Mouse (Mus musculus): ENCODE results near the gene Olfr91. TPM values are rescaled to one million over a fixed set of nuclear protein-coding genes. Genes with fewer than 3 reads are reported as not detected.

The Olfr91 gene
- polyA plus RNA-seq, 1 experiment: not detected

GRCm38 (mm10) chr17:37075181-37075580 is 22.9 kb downstream of the Olfr91 start:
- Histone ChIP-seq H3ac (ENCODE audit: control insufficient read depth, insufficient read length) (no peak overlapping the region), H3K4me3 (no peak overlapping the region), H3K36me3 (ENCODE audit: control insufficient read depth, insufficient read depth) (peaks cover 4% of the 10 kb centered on the region), H3K4me2 (ENCODE audit: low read depth) (no peak overlapping the region), H3K79me2 (ENCODE audit: control insufficient read depth, insufficient read depth) (no peaks in the 10 kb centered on the region), H3K27me3 (ENCODE audit: control insufficient read depth, insufficient read depth, insufficient read length) (no peaks in the 10 kb centered on the region)
- no peak for TF ChIP-seq POLR2A (IDR thresholded peaks at IDR 0.05; ENCODE audit: insufficient read length, low read depth)
- TF ChIP-seq TCF12 (IDR thresholded peaks at IDR 0.05; ENCODE audit: insufficient read depth, poor library complexity, severe bottlenecking): no peak
- TF ChIP-seq TCF3 (IDR thresholded peaks at IDR 0.05; ENCODE audit: insufficient read length, low read depth): no peak
- TF ChIP-seq MAX (IDR thresholded peaks at IDR 0.05; ENCODE audit: low read depth): no peak
- TF ChIP-seq POLR2AphosphoS2 (IDR thresholded peaks at IDR 0.05; ENCODE audit: insufficient read length, low read depth): no peak
- TF ChIP-seq CEBPB (IDR thresholded peaks at IDR 0.05; ENCODE audit: insufficient read depth, poor library complexity, severe bottlenecking): no peak
- no peak for TF ChIP-seq MYOG (IDR thresholded peaks at IDR 0.05; ENCODE audit: control insufficient read depth in 1 of 3, insufficient read depth in 1 of 3, insufficient read length in 2 of 3, low read depth in 2 of 3)
- no peak for TF ChIP-seq USF1 (IDR thresholded peaks at IDR 0.05; ENCODE audit: low read depth)
- TF ChIP-seq SRF (IDR thresholded peaks at IDR 0.05; ENCODE audit: control insufficient read depth, insufficient read length, low read depth): no peak

DNA sequence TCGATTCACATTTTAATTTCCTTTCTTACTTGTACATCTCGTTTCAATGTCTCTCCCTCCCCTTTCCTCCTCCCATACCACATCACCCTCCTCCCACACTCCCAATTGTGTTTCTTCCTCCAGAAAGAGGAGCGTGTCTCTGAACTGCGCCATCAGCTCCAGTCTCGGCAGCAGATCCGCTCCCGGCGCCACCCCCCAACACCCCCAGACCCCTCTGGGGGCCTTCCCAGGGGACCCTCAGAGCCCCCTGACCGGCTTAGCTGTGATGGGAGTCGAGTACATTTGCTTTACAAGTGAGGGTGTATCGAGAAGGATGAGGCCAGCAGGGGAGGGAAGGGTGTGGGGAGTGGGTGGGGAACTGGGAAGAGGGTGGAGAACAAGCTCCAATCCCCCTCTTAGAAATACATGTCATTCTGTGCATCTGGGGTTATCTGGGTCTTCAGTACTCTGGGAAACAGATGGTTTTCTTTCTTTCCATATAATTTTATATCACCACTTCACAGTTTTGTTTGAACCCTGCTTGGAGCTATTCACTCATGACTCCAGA is 25.3 kb downstream of the Olfr91 start:
- Histone ChIP-seq H3K36me3 (ENCODE audit: control insufficient read depth, insufficient read depth) (peaks cover 4% of the 10 kb centered on the region), H3K4me2 (ENCODE audit: low read depth) (no peak overlapping the region), H3K27me3 (ENCODE audit: control insufficient read depth, insufficient read depth, insufficient read length) (no peaks in the 10 kb centered on the region), H3ac (ENCODE audit: control insufficient read depth, insufficient read length) (no peak overlapping the region), H3K4me3 (no peak overlapping the region), H3K79me2 (ENCODE audit: control insufficient read depth, insufficient read depth) (no peaks in the 10 kb centered on the region)
- TF ChIP-seq USF1 (IDR thresholded peaks at IDR 0.05; ENCODE audit: low read depth) (no peak), POLR2A (IDR thresholded peaks at IDR 0.05; ENCODE audit: insufficient read length, low read depth) (no peak), E2F4 (IDR thresholded peaks at IDR 0.05; ENCODE audit: insufficient read depth) (no peak), TCF12 (IDR thresholded peaks at IDR 0.05; ENCODE audit: insufficient read depth, poor library complexity, severe bottlenecking) (no peak), MAX (IDR thresholded peaks at IDR 0.05; ENCODE audit: low read depth) (no peak), CEBPB (IDR thresholded peaks at IDR 0.05; ENCODE audit: insufficient read depth, poor library complexity, severe bottlenecking) (no peak), MYOD1 (IDR thresholded peaks at IDR 0.05; ENCODE audit: control insufficient read depth in 1 of 3, insufficient read length in 2 of 3, low read depth in 2 of 3) (no peak), SRF (IDR thresholded peaks at IDR 0.05; ENCODE audit: control insufficient read depth, insufficient read length, low read depth) (no peak), POLR2AphosphoS2 (IDR thresholded peaks at IDR 0.05; ENCODE audit: insufficient read length, low read depth) (no peak), MYOG (IDR thresholded peaks at IDR 0.05; ENCODE audit: control insufficient read depth in 1 of 3, insufficient read depth in 1 of 3, insufficient read length in 2 of 3, low read depth in 2 of 3) (no peak), TCF3 (IDR thresholded peaks at IDR 0.05; ENCODE audit: insufficient read length, low read depth) (no peak), REST (IDR thresholded peaks at IDR 0.05; ENCODE audit: insufficient read depth, insufficient read length) (no peak)

DNA sequence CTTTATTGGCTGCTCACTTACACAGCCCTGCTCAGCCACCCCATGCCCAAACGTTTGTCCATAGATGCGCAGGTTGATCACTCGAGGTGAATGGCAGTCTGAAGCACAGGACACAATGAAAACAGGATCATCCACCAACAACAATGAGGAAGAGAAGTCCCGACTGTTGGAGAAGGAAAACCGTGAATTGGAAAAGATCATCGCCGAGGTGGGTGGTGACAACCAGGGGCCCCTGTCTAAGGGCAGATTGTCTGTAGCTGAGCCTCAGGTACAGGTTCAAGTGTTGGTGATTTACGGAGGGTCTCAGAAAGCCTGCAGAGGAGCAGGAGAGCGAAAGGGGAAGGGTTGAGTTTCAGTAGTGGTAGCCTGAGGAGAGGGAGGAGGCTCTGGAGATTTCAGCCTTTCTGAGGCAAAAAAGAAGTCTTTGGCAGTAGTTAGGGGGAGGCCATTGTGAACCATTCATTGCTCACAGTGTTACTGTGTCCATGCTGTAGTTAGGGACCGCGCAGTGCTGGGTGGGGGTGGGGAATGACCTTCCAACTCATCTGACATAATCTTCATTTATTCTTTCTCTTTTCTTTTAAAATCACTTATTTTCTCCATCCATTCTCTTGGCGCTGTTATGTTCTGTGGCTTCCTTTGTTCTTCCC is 25.9 kb downstream of the Olfr91 start:
- Histone ChIP-seq H3K36me3 (ENCODE audit: control insufficient read depth, insufficient read depth) (peaks cover 4% of the 10 kb centered on the region), H3K4me3 (no peak overlapping the region), H3ac (ENCODE audit: control insufficient read depth, insufficient read length) (no peak overlapping the region), H3K4me2 (ENCODE audit: low read depth) (no peak overlapping the region), H3K79me2 (ENCODE audit: control insufficient read depth, insufficient read depth) (no peaks in the 10 kb centered on the region), H3K27me3 (ENCODE audit: control insufficient read depth, insufficient read depth, insufficient read length) (no peaks in the 10 kb centered on the region)
- TF ChIP-seq POLR2AphosphoS2 (IDR thresholded peaks at IDR 0.05; ENCODE audit: insufficient read length, low read depth): no peak
- TF ChIP-seq MYOG (IDR thresholded peaks at IDR 0.05; ENCODE audit: control insufficient read depth in 1 of 3, insufficient read depth in 1 of 3, insufficient read length in 2 of 3, low read depth in 2 of 3): no peak
- TF ChIP-seq POLR2A (IDR thresholded peaks at IDR 0.05; ENCODE audit: insufficient read length, low read depth): no peak
- TF ChIP-seq TCF12 (IDR thresholded peaks at IDR 0.05; ENCODE audit: insufficient read depth, poor library complexity, severe bottlenecking): no peak
- no peak for TF ChIP-seq E2F4 (IDR thresholded peaks at IDR 0.05; ENCODE audit: insufficient read depth)
- TF ChIP-seq TCF3 (IDR thresholded peaks at IDR 0.05; ENCODE audit: insufficient read length, low read depth): no peak
- no peak for TF ChIP-seq MAX (IDR thresholded peaks at IDR 0.05; ENCODE audit: low read depth)
- TF ChIP-seq MYOD1 (IDR thresholded peaks at IDR 0.05; ENCODE audit: control insufficient read depth in 1 of 3, insufficient read length in 2 of 3, low read depth in 2 of 3): no peak

DNA sequence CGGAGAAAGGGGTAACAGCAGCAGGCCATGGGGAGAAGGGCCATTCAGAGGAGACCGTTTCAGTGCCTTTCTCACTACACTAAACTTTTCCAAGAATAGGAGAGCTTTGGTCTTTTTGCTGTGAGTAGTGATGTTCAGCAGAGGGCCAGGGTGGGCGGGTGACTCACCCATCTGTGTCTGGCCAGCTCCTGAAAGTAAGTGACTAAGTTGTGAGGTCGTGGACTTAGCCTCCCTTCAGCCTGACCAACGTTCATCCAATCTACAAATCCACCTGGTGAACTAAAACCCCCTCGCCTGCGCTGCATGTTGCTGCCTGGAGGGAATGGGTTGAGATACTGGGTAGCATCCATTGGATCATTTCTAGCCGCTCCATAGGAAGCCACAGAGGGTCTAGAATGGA is 28.0 kb downstream of the Olfr91 start:
- Histone ChIP-seq H3K4me2 (ENCODE audit: low read depth) (no peak overlapping the region), H3K36me3 (ENCODE audit: control insufficient read depth, insufficient read depth) (peaks cover 6% of the 10 kb centered on the region), H3K79me2 (ENCODE audit: control insufficient read depth, insufficient read depth) (no peaks in the 10 kb centered on the region), H3K4me3 (no peak overlapping the region), H3ac (ENCODE audit: control insufficient read depth, insufficient read length) (no peak overlapping the region), H3K27me3 (ENCODE audit: control insufficient read depth, insufficient read depth, insufficient read length) (no peaks in the 10 kb centered on the region)
- TF ChIP-seq MAX (IDR thresholded peaks at IDR 0.05; ENCODE audit: low read depth) (no peak), SRF (IDR thresholded peaks at IDR 0.05; ENCODE audit: control insufficient read depth, insufficient read length, low read depth) (no peak), MYOG (IDR thresholded peaks at IDR 0.05; ENCODE audit: control insufficient read depth in 1 of 3, insufficient read depth in 1 of 3, insufficient read length in 2 of 3, low read depth in 2 of 3) (no peak), CEBPB (IDR thresholded peaks at IDR 0.05; ENCODE audit: insufficient read depth, poor library complexity, severe bottlenecking) (no peak), E2F4 (IDR thresholded peaks at IDR 0.05; ENCODE audit: insufficient read depth) (no peak), POLR2A (IDR thresholded peaks at IDR 0.05; ENCODE audit: insufficient read length, low read depth) (no peak), REST (IDR thresholded peaks at IDR 0.05; ENCODE audit: insufficient read depth, insufficient read length) (no peak), MYOD1 (IDR thresholded peaks at IDR 0.05; ENCODE audit: control insufficient read depth in 1 of 3, insufficient read length in 2 of 3, low read depth in 2 of 3) (no peak), TCF3 (IDR thresholded peaks at IDR 0.05; ENCODE audit: insufficient read length, low read depth) (no peak), TCF12 (IDR thresholded peaks at IDR 0.05; ENCODE audit: insufficient read depth, poor library complexity, severe bottlenecking) (no peak), USF1 (IDR thresholded peaks at IDR 0.05; ENCODE audit: low read depth) (no peak), POLR2AphosphoS2 (IDR thresholded peaks at IDR 0.05; ENCODE audit: insufficient read length, low read depth) (no peak)

All from myocyte (in vitro differentiated cells).